Mouse (Mus musculus): Measurements from ENCODE around the gene Cnep1r1. TPM values are rescaled to one million over a fixed set of nuclear protein-coding genes. Genes with fewer than 3 reads are reported as not detected.
A peak's percentile ranks its signal among the peaks of the same experiment; 100 is the strongest.

Cnep1r1 gene
- polyA plus RNA-seq, 1 experiment from 2014 or later = 39.7 TPM

GRCm38 (mm10) chr8:88129397-88129796 is 10.8 kb downstream of the Cnep1r1 start:
- H3K36me3 ChIP-seq (ENCODE audit: control insufficient read depth, insufficient read depth, low read length) = peaks cover 23% of the 10 kb centered on the region
- ATAC-seq = no peak

GRCm38 (mm10) chr8:88130754-88131317 is 12.3 kb downstream of the Cnep1r1 start:
- H3K9ac ChIP-seq (ENCODE audit: low read depth, low read length) = no peak overlapping the region
- H3K4me1 ChIP-seq (ENCODE audit: control insufficient read depth, insufficient read depth, low read depth, low read length) = no peaks in the 10 kb centered on the region
- H3K4me3 ChIP-seq (ENCODE audit: low read length) = no peak overlapping the region
- ATAC-seq = no peak
- H3K27ac ChIP-seq (ENCODE audit: low read depth, low read length) = no peak overlapping the region
- 70% methylated on average over 7 of the region's 7 CpGs for WGBS
- no peaks in the 10 kb centered on the region for H3K9me3 ChIP-seq (ENCODE audit: control insufficient read depth, low read length)
- no peak overlapping the region for H3K4me2 ChIP-seq (ENCODE audit: low read length)
- H3K27me3 ChIP-seq (replicated peaks; ENCODE audit: control insufficient read depth, insufficient read depth, low read length) = no peaks in the 10 kb centered on the region
- peaks cover 23% of the 10 kb centered on the region for H3K36me3 ChIP-seq (ENCODE audit: control insufficient read depth, insufficient read depth, low read length)

More at GRCm38 (mm10) chr8:88129397-88129796, 10.8 kb downstream of the Cnep1r1 start:
- H3K27me3 ChIP-seq (replicated peaks; ENCODE audit: control insufficient read depth, insufficient read depth, low read length) = no peaks in the 10 kb centered on the region
- H3K4me1 ChIP-seq (ENCODE audit: control insufficient read depth, insufficient read depth, low read depth, low read length) = no peaks in the 10 kb centered on the region
- no peak overlapping the region for H3K4me3 ChIP-seq (ENCODE audit: low read length)
- WGBS = 86% methylated on average over 4 of the region's 4 CpGs
- H3K4me2 ChIP-seq (ENCODE audit: low read length) = no peak overlapping the region
- H3K9ac ChIP-seq (ENCODE audit: low read depth, low read length) = no peak overlapping the region
- H3K27ac ChIP-seq (ENCODE audit: low read depth, low read length) = no peak overlapping the region
- H3K9me3 ChIP-seq (ENCODE audit: control insufficient read depth, low read length) = no peaks in the 10 kb centered on the region

GRCm38 (mm10) chr8:88137748-88138484 is 19.3 kb downstream of the Cnep1r1 start, which contains the start of gene Heatr3:
Gene Heatr3 (plus strand): TSS chr8:88137855.
- Histone ChIP-seq H3K4me1 (ENCODE audit: control insufficient read depth, insufficient read depth, low read depth, low read length) (peaks cover 11% of the 10 kb centered on the region), H3K4me3 (ENCODE audit: low read length) (peak within 1 kb of the TSS; percentile 96), H3K9ac (ENCODE audit: low read depth, low read length) (peak within 1 kb of the TSS; percentile 91), H3K27ac (ENCODE audit: low read depth, low read length) (peak within 1 kb of the TSS; percentile 98), H3K9me3 (ENCODE audit: control insufficient read depth, low read length) (no peaks in the 10 kb centered on the region), H3K27me3 (replicated peaks; ENCODE audit: control insufficient read depth, insufficient read depth, low read length) (no peaks in the 10 kb centered on the region), H3K36me3 (ENCODE audit: control insufficient read depth, insufficient read depth, low read length) (peaks cover 14% of the 10 kb centered on the region), H3K4me2 (ENCODE audit: low read length) (peak within 1 kb of the TSS; percentile 89)
- ATAC-seq = peak; percentile 97
- WGBS = under 1% methylated on average over 78 of the region's 79 CpGs

GRCm38 (mm10) chr8:88139256-88139655 is 20.7 kb downstream of the Cnep1r1 start:
- H3K4me2 ChIP-seq (ENCODE audit: low read length) = no peak overlapping the region
- no peaks in the 10 kb centered on the region for H3K9me3 ChIP-seq (ENCODE audit: control insufficient read depth, low read length)
- peaks cover 11% of the 10 kb centered on the region for H3K4me1 ChIP-seq (ENCODE audit: control insufficient read depth, insufficient read depth, low read depth, low read length)
- H3K27ac ChIP-seq (ENCODE audit: low read depth, low read length) = no peak overlapping the region
- ATAC-seq = no peak
- WGBS = 84% methylated on average over 3 of the region's 3 CpGs
- peaks cover 12% of the 10 kb centered on the region for H3K36me3 ChIP-seq (ENCODE audit: control insufficient read depth, insufficient read depth, low read length)
- no peak overlapping the region for H3K9ac ChIP-seq (ENCODE audit: low read depth, low read length)
- H3K4me3 ChIP-seq (ENCODE audit: low read length) = no peak overlapping the region
- H3K27me3 ChIP-seq (replicated peaks; ENCODE audit: control insufficient read depth, insufficient read depth, low read length) = no peaks in the 10 kb centered on the region

- Histone ChIP-seq H3K27me3 (replicated peaks; ENCODE audit: control insufficient read depth, insufficient read depth, low read length) (no peaks in the 10 kb centered on the region), H3K9me3 (ENCODE audit: control insufficient read depth, low read length) (no peaks in the 10 kb centered on the region), H3K4me1 (ENCODE audit: control insufficient read depth, insufficient read depth, low read depth, low read length) (peaks cover 11% of the 10 kb centered on the region), H3K27ac (ENCODE audit: low read depth, low read length) (no peak overlapping the region), H3K4me2 (ENCODE audit: low read length) (no peak overlapping the region), H3K9ac (ENCODE audit: low read depth, low read length) (no peak overlapping the region), H3K36me3 (ENCODE audit: control insufficient read depth, insufficient read depth, low read length) (peaks cover 8% of the 10 kb centered on the region), H3K4me3 (ENCODE audit: low read length) (no peak overlapping the region)
- WGBS = 97% methylated on average over 3 of the region's 3 CpGs
- no peak for ATAC-seq
Measured at GRCm38 (mm10) chr8:88141629-88142028, 23.1 kb downstream of the Cnep1r1 start.

- Histone ChIP-seq H3K36me3 (ENCODE audit: control insufficient read depth, insufficient read depth, low read length) (peaks cover 22% of the 10 kb centered on the region), H3K27me3 (replicated peaks; ENCODE audit: control insufficient read depth, insufficient read depth, low read length) (no peaks in the 10 kb centered on the region), H3K4me1 (ENCODE audit: control insufficient read depth, insufficient read depth, low read depth, low read length) (peaks cover 5% of the 10 kb centered on the region), H3K9ac (ENCODE audit: low read depth, low read length) (no peak overlapping the region), H3K27ac (ENCODE audit: low read depth, low read length) (no peak overlapping the region), H3K4me3 (ENCODE audit: low read length) (no peak overlapping the region), H3K4me2 (ENCODE audit: low read length) (no peak overlapping the region), H3K9me3 (ENCODE audit: control insufficient read depth, low read length) (no peaks in the 10 kb centered on the region)
- WGBS = 89% methylated on average over 5 of the region's 5 CpGs
- no peak for ATAC-seq
Measured at GRCm38 (mm10) chr8:88144041-88144440, 25.5 kb downstream of the Cnep1r1 start.

GRCm38 (mm10) chr8:88150910-88151371 is 32.4 kb downstream of the Cnep1r1 start:
- Histone ChIP-seq H3K9me3 (ENCODE audit: control insufficient read depth, low read length) (no peaks in the 10 kb centered on the region), H3K4me3 (ENCODE audit: low read length) (no peak overlapping the region), H3K27me3 (replicated peaks; ENCODE audit: control insufficient read depth, insufficient read depth, low read length) (no peaks in the 10 kb centered on the region), H3K4me1 (ENCODE audit: control insufficient read depth, insufficient read depth, low read depth, low read length) (no peaks in the 10 kb centered on the region), H3K36me3 (ENCODE audit: control insufficient read depth, insufficient read depth, low read length) (peaks cover 47% of the 10 kb centered on the region), H3K9ac (ENCODE audit: low read depth, low read length) (no peak overlapping the region), H3K27ac (ENCODE audit: low read depth, low read length) (no peak overlapping the region), H3K4me2 (ENCODE audit: low read length) (no peak overlapping the region)
- WGBS = 96% methylated on average over 6 of the region's 6 CpGs
- ATAC-seq = no peak

- Histone ChIP-seq H3K27ac (ENCODE audit: low read depth, low read length) (no peak overlapping the region), H3K27me3 (replicated peaks; ENCODE audit: control insufficient read depth, insufficient read depth, low read length) (no peaks in the 10 kb centered on the region), H3K9ac (ENCODE audit: low read depth, low read length) (no peak overlapping the region), H3K4me1 (ENCODE audit: control insufficient read depth, insufficient read depth, low read depth, low read length) (no peaks in the 10 kb centered on the region), H3K4me2 (ENCODE audit: low read length) (no peak overlapping the region), H3K4me3 (ENCODE audit: low read length) (no peak overlapping the region), H3K36me3 (ENCODE audit: control insufficient read depth, insufficient read depth, low read length) (peaks cover 48% of the 10 kb centered on the region), H3K9me3 (ENCODE audit: control insufficient read depth, low read length) (no peaks in the 10 kb centered on the region)
- no peak for ATAC-seq
- 94% methylated on average over 9 of the region's 10 CpGs for WGBS
Measured at GRCm38 (mm10) chr8:88160237-88160995, 41.8 kb downstream of the Cnep1r1 start.

- H3K9ac ChIP-seq (ENCODE audit: low read depth, low read length) = no peak overlapping the region
- no peaks in the 10 kb centered on the region for H3K9me3 ChIP-seq (ENCODE audit: control insufficient read depth, low read length)
- no peaks in the 10 kb centered on the region for H3K4me1 ChIP-seq (ENCODE audit: control insufficient read depth, insufficient read depth, low read depth, low read length)
- H3K4me2 ChIP-seq (ENCODE audit: low read length) = no peak overlapping the region
- no peak overlapping the region for H3K4me3 ChIP-seq (ENCODE audit: low read length)
- ATAC-seq = no peak
- no peak overlapping the region for H3K27ac ChIP-seq (ENCODE audit: low read depth, low read length)
- H3K27me3 ChIP-seq (replicated peaks; ENCODE audit: control insufficient read depth, insufficient read depth, low read length) = no peaks in the 10 kb centered on the region
- 80% methylated on average over 5 of the region's 5 CpGs for WGBS
- peaks cover 53% of the 10 kb centered on the region for H3K36me3 ChIP-seq (ENCODE audit: control insufficient read depth, insufficient read depth, low read length)
Measured at GRCm38 (mm10) chr8:88161439-88161838, 42.9 kb downstream of the Cnep1r1 start.

Measured in hindbrain, embryonic 16.5 days (tissue).